Mouse (Mus musculus): ENCODE data around the gene Dna2. TPM values are rescaled to one million over a fixed set of nuclear protein-coding genes. Genes with fewer than 3 reads are reported as not detected.

Dna2 gene
- polyA plus RNA-seq, 1 experiment from 2014 or later: 32.3 TPM

- Histone ChIP-seq H3K4me2 (no peak overlapping the region), H3K4me1 (replicated peaks) (peaks cover 6% of the 10 kb centered on the region; the same call in 1 of the 2 replicates), H3K4me3 (replicated peaks) (no peak overlapping the region), H3K9me3 (no peaks in the 10 kb centered on the region), H3K36me3 (peaks cover 57% of the 10 kb centered on the region), H3K27me3 (no peaks in the 10 kb centered on the region), H3K9ac (replicated peaks) (no peak overlapping the region), H3K27ac (no peak overlapping the region)
- WGBS: 94% methylated on average over 11 of the region's 11 CpGs
- ATAC-seq (ENCODE audit: insufficient number of reproducible peaks, insufficient read depth, low FRiP score, low TSS enrichment, low read depth): no peak
These were observed 37.2 kb downstream of the Dna2 start for GRCm38 (mm10) chr10:62984072-62984471.

GRCm38 (mm10) chr10:62984495-62984894 lies 37.7 kb downstream of the Dna2 start:
- Histone ChIP-seq H3K4me3 (replicated peaks) (no peak overlapping the region), H3K9ac (replicated peaks) (no peak overlapping the region), H3K4me1 (replicated peaks) (peaks cover 6% of the 10 kb centered on the region; the same call in 1 of the 2 replicates), H3K27ac (no peak overlapping the region), H3K9me3 (no peaks in the 10 kb centered on the region), H3K4me2 (no peak overlapping the region), H3K36me3 (peaks cover 61% of the 10 kb centered on the region), H3K27me3 (no peaks in the 10 kb centered on the region)
- no peak for ATAC-seq (ENCODE audit: insufficient number of reproducible peaks, insufficient read depth, low FRiP score, low TSS enrichment, low read depth)
- 95% methylated on average over 6 of the region's 6 CpGs for WGBS

GRCm38 (mm10) chr10:62987341-62987740 lies 40.5 kb downstream of the Dna2 start:
- Histone ChIP-seq H3K4me1 (replicated peaks) (no peaks in the 10 kb centered on the region), H3K27ac (no peak overlapping the region), H3K4me2 (no peak overlapping the region), H3K9ac (replicated peaks) (no peak overlapping the region), H3K4me3 (replicated peaks) (no peak overlapping the region), H3K36me3 (peaks cover 90% of the 10 kb centered on the region), H3K9me3 (no peaks in the 10 kb centered on the region), H3K27me3 (no peaks in the 10 kb centered on the region)
- WGBS: 37% methylated on average over 3 of the region's 3 CpGs
- ATAC-seq (ENCODE audit: insufficient number of reproducible peaks, insufficient read depth, low FRiP score, low TSS enrichment, low read depth): no peak

- Histone ChIP-seq H3K9ac (replicated peaks) (no peak overlapping the region), H3K4me2 (no peak overlapping the region), H3K27ac (no peak overlapping the region), H3K4me1 (replicated peaks) (no peaks in the 10 kb centered on the region), H3K4me3 (replicated peaks) (no peak overlapping the region), H3K9me3 (no peaks in the 10 kb centered on the region), H3K27me3 (no peaks in the 10 kb centered on the region), H3K36me3 (peaks cover 95% of the 10 kb centered on the region)
- WGBS: 91% methylated on average over 15 of the region's 15 CpGs
- ATAC-seq (ENCODE audit: insufficient number of reproducible peaks, insufficient read depth, low FRiP score, low TSS enrichment, low read depth): no peak
These were observed 43.8 kb downstream of the Dna2 start for GRCm38 (mm10) chr10:62990636-62991035.

GRCm38 (mm10) chr10:62993991-62994390 lies 47.2 kb downstream of the Dna2 start:
- 94% methylated on average over 4 of the region's 9 CpGs for WGBS
- ATAC-seq (ENCODE audit: insufficient number of reproducible peaks, insufficient read depth, low FRiP score, low TSS enrichment, low read depth): no peak
- peaks cover 95% of the 10 kb centered on the region for H3K36me3 ChIP-seq

GRCm38 (mm10) chr10:63000584-63000983 lies 53.8 kb downstream of the Dna2 start:
- ATAC-seq (ENCODE audit: insufficient number of reproducible peaks, insufficient read depth, low FRiP score, low TSS enrichment, low read depth): no peak
- H3K27ac ChIP-seq: no peak overlapping the region
- no peak overlapping the region for H3K4me2 ChIP-seq
- H3K9ac ChIP-seq (replicated peaks): no peak overlapping the region
- H3K4me3 ChIP-seq (replicated peaks): no peak overlapping the region
- peaks cover 93% of the 10 kb centered on the region for H3K36me3 ChIP-seq
- no peaks in the 10 kb centered on the region for H3K4me1 ChIP-seq (replicated peaks)
- no peaks in the 10 kb centered on the region for H3K27me3 ChIP-seq
- 73% methylated on average over 9 of the region's 9 CpGs for WGBS
- no peaks in the 10 kb centered on the region for H3K9me3 ChIP-seq

More at GRCm38 (mm10) chr10:62993991-62994390, 47.2 kb downstream of the Dna2 start:
- H3K27ac ChIP-seq: no peak overlapping the region
- H3K9ac ChIP-seq (replicated peaks): no peak overlapping the region
- no peak overlapping the region for H3K4me2 ChIP-seq
- no peaks in the 10 kb centered on the region for H3K9me3 ChIP-seq
- H3K27me3 ChIP-seq: no peaks in the 10 kb centered on the region
- no peaks in the 10 kb centered on the region for H3K4me1 ChIP-seq (replicated peaks)
- no peak overlapping the region for H3K4me3 ChIP-seq (replicated peaks)

GRCm38 (mm10) chr10:63003252-63003651 lies 56.4 kb downstream of the Dna2 start:
- 71% methylated on average over 9 of the region's 9 CpGs for WGBS
- Histone ChIP-seq H3K36me3 (peaks cover 94% of the 10 kb centered on the region), H3K9me3 (no peaks in the 10 kb centered on the region)

GRCm38 (mm10) chr10:63004556-63004955 lies 57.7 kb downstream of the Dna2 start:
- no peak overlapping the region for H3K4me3 ChIP-seq (replicated peaks)
- H3K4me1 ChIP-seq (replicated peaks): no peaks in the 10 kb centered on the region
- no peak overlapping the region for H3K27ac ChIP-seq
- 90% methylated on average over 9 of the region's 9 CpGs for WGBS
- H3K4me2 ChIP-seq: no peak overlapping the region
- no peaks in the 10 kb centered on the region for H3K27me3 ChIP-seq
- H3K9me3 ChIP-seq: no peaks in the 10 kb centered on the region
- no peak overlapping the region for H3K9ac ChIP-seq (replicated peaks)
- no peak for ATAC-seq (ENCODE audit: insufficient number of reproducible peaks, insufficient read depth, low FRiP score, low TSS enrichment, low read depth)
- H3K36me3 ChIP-seq: peaks cover 94% of the 10 kb centered on the region

More at GRCm38 (mm10) chr10:63003252-63003651, 56.4 kb downstream of the Dna2 start:
- Histone ChIP-seq H3K4me2 (no peak overlapping the region), H3K27ac (no peak overlapping the region), H3K9ac (replicated peaks) (no peak overlapping the region), H3K4me3 (replicated peaks) (no peak overlapping the region), H3K4me1 (replicated peaks) (no peaks in the 10 kb centered on the region), H3K27me3 (no peaks in the 10 kb centered on the region)
- ATAC-seq (ENCODE audit: insufficient number of reproducible peaks, insufficient read depth, low FRiP score, low TSS enrichment, low read depth): no peak

- H3K36me3 ChIP-seq: peaks cover 91% of the 10 kb centered on the region
These were observed 61.4 kb downstream of the Dna2 start for GRCm38 (mm10) chr10:63008193-63008592.

GRCm38 (mm10) chr10:63010268-63010667 lies 63.4 kb downstream of the Dna2 start:
- H3K36me3 ChIP-seq: peaks cover 91% of the 10 kb centered on the region
- ATAC-seq (ENCODE audit: insufficient number of reproducible peaks, insufficient read depth, low FRiP score, low TSS enrichment, low read depth): no peak
- H3K9ac ChIP-seq (replicated peaks): no peak overlapping the region
- WGBS: 82% methylated on average over 4 of the region's 4 CpGs
- no peaks in the 10 kb centered on the region for H3K4me1 ChIP-seq (replicated peaks)
- H3K4me3 ChIP-seq (replicated peaks): no peak overlapping the region
- no peak overlapping the region for H3K27ac ChIP-seq
- H3K4me2 ChIP-seq: no peak overlapping the region
- no peaks in the 10 kb centered on the region for H3K9me3 ChIP-seq
- no peaks in the 10 kb centered on the region for H3K27me3 ChIP-seq

More at GRCm38 (mm10) chr10:63008193-63008592, 61.4 kb downstream of the Dna2 start:
- no peak for ATAC-seq (ENCODE audit: insufficient number of reproducible peaks, insufficient read depth, low FRiP score, low TSS enrichment, low read depth)
- H3K9me3 ChIP-seq: no peaks in the 10 kb centered on the region
- no peak overlapping the region for H3K4me3 ChIP-seq (replicated peaks)
- no peak overlapping the region for H3K27ac ChIP-seq
- no peak overlapping the region for H3K4me2 ChIP-seq
- WGBS: 74% methylated on average over 3 of the region's 3 CpGs
- no peaks in the 10 kb centered on the region for H3K4me1 ChIP-seq (replicated peaks)
- H3K9ac ChIP-seq (replicated peaks): no peak overlapping the region
- H3K27me3 ChIP-seq: no peaks in the 10 kb centered on the region

GRCm38 (mm10) chr10:63011556-63011955 lies 64.7 kb downstream of the Dna2 start:
- WGBS: 91% methylated on average over 6 of the region's 6 CpGs
- Histone ChIP-seq H3K27ac (no peak overlapping the region), H3K4me2 (no peak overlapping the region), H3K9ac (replicated peaks) (no peak overlapping the region), H3K4me1 (replicated peaks) (no peaks in the 10 kb centered on the region), H3K4me3 (replicated peaks) (no peak overlapping the region), H3K9me3 (no peaks in the 10 kb centered on the region), H3K27me3 (no peaks in the 10 kb centered on the region), H3K36me3 (peaks cover 93% of the 10 kb centered on the region)
- ATAC-seq (ENCODE audit: insufficient number of reproducible peaks, insufficient read depth, low FRiP score, low TSS enrichment, low read depth): no peak

GRCm38 (mm10) chr10:63013476-63013875 lies 66.7 kb downstream of the Dna2 start:
- 71% methylated on average over 3 of the region's 3 CpGs for WGBS
- no peak overlapping the region for H3K4me2 ChIP-seq
- no peak overlapping the region for H3K27ac ChIP-seq
- no peaks in the 10 kb centered on the region for H3K27me3 ChIP-seq
- no peaks in the 10 kb centered on the region for H3K4me1 ChIP-seq (replicated peaks)
- H3K9me3 ChIP-seq: no peaks in the 10 kb centered on the region
- ATAC-seq (ENCODE audit: insufficient number of reproducible peaks, insufficient read depth, low FRiP score, low TSS enrichment, low read depth): no peak
- no peak overlapping the region for H3K9ac ChIP-seq (replicated peaks)
- no peak overlapping the region for H3K4me3 ChIP-seq (replicated peaks)
- H3K36me3 ChIP-seq: peaks cover 88% of the 10 kb centered on the region

Data from limb, embryonic 12.5 days (tissue).